Mouse (Mus musculus) spleen, adult 2 months (tissue): ENCODE data around the gene Kalrn.

Experiments used
- CTCF ChIP-seq: fragments of 200-500 bp; IDR thresholded peaks from 2 replicates; pipeline ENCODE4 v1.5.1; 2011; ENCODE audit warnings: mild to moderate bottlenecking, inconsistent platforms; ENCODE audit not compliant: insufficient read depth, insufficient read length, insufficient replicate concordance; ENCODE audit errors: extremely low read depth
- POLR2A ChIP-seq: fragments of 200-500 bp; IDR thresholded peaks from 2 replicates; pipeline ENCODE4 v1.6.1; 2011; ENCODE audit warnings: low read depth, low read length, inconsistent platforms

DNA sequence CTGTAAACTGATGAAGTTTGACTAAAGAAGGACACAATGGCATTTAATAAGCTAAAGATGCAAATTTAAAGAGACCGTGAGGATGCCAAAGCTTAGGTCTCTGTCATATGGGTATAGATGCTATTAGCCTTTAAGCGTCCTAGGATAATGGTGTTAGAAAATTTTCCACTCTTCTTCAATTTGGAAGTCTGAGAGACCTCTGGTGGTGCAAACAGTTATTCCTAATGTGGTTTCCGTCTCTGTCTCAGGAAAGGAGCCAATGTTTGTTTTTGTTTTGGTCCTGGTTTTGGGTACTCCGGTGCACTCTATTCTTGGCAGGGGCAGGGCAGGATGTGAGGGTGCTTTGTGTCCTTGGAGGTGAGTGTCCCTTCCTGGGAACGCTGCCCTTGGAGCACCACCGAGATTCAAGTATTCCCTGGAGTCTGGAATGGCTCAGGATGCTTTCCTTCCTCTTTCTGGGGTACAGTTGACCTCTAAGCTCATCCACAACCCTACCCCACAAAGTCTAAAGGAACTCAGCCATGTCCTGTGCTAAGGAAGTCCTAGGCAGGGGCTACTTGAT lies 646.0 kb downstream of the Kalrn start:
- TF ChIP-seq CTCF (no peak), POLR2A (no peak)
